Mouse (Mus musculus) adrenal gland, adult (tissue): ENCODE measurements around the gene Sf1.
A peak's percentile ranks its signal among the peaks of the same experiment; 100 is the strongest.

Experiments used
- DNase-seq, 2 experiments: peaks; one replicate each; pipeline ENCODE4 v3.0.0; 2022 to 2023; ENCODE audit warnings: low spot score in 1 of 2; ENCODE audit not compliant: inconsistent age in 2 of 2

The Sf1 gene

DNA sequence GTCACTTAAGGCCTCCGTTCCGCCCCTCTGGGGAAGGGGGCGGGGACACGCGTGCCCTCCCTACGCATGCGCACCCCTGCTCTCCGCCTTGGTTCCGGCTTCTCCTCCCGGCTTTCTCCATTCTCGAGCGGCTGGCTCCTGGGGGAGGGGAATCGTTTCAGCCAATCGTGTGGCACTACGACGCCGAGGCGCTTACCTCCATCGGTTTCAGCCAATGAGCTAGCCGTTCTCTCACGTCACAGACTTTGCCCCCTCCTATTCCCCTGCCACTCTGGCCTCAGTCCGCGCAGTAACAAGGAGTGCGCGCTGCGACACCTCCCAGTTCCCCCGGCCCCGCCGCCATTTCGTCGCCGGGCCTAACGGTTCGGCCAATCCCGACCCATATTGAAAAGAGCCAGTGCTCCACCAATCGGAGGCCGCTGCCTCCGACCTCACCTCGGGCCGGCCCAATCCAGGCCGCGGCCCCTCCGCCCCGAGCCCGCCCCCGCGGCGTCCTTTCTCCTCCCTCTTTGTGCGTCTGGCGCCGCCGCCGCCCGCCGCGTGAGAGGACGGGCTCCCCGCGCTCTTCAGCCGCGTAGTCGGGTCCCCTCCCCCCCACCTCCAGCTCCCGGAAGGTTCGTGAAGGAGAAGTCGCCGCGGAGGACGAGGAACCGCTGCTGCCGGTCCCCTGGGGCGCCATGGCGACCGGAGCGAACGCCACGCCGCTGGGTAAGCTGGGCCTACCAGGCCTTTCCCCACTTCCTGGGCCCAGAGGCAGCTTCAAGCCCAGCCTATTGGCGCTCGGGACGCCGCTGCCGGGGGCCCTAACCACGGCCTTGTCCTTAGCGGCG is at the start of gene Sf1:
Sf1 (plus strand) TSS at position 280 of the 830 bp plus-strand sequence.
- peak; percentile 100 for DNase-seq

DNA sequence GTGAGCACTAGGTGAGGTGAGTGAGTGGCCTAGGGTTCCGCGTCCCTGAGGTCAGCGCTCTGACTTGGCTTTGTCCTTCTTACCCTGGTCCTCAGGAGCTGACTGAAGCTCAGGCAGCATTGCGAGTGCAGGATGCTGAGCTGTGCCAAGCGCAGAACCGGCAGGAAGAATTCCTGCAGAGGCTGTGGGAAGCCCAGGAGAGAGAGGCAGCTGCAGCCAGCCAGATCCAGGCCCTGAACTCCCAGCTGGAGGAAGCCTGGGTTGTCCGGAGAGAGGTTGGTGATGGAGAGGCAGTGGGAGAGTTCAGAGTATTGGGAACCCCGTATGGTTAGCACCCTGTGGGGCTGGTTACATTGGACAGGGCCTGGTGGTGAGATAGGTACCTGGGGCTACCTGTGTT is 49.7 kb upstream of the Sf1 start:
- DNase-seq: no peak

DNA sequence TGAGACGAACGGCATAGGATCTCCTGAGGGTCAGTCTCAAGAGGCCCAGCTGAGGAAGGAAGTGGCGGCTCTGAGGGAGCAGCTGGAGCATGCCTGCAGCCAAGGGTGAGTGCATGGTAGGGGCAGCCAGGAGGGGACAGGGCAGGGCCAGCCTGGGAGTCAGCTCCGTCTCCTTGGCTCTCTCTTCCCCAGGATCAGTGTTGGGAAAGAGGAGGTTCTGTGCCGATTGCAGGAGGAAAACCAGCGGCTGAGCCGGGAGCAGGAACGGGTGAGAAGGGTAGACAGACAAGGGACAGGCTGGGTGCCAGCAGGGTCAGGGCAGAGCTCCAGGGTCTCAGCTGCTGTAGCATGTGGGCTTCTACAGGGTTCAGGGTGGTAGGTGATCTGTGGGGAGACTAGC is 49.0 kb upstream of the Sf1 start:
- no peak for DNase-seq

DNA sequence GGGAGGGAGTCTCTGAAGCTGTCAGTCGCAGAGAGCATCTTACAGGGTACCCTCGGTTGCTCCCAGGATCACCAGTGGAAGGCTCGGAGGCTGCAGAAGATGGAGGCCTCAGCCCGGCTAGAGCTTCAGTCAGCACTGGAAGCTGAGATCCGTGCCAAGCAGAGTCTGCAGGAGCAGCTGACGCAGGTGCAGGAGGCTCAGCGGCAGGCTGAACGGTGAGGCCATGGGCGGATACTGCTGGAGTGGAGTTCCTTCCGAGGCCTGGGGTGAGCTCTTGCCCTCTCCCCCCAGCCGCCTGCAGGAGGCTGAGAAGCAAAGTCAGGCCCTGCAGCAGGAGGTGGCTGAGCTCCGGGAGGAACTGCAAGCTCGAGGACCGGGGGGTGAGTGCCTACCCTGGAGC is 47.9 kb upstream of the Sf1 start:
- DNase-seq: no peak

GRCm38 (mm10) chr19:6318145-6318544 is 45.3 kb upstream of the Sf1 start:
- DNase-seq: no peak

DNA sequence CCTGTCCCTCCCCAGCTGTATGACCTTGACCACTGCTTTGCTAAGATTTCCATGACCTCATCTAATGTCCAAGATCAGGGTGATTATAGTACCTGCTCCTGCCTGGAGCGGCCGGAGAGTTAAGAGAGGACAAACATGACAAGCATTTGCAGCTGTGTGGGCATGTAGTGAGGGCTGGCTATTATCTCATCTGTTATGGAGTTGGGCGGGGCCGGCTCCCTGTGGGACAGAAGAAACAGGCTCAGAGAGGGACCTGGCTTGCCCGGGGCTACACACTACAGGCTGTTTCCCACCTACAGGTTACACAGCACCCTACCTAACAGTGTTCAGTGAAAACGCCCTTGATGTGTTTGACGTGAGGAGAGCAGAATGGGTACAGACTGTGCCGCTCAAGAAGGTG is 42.1 kb upstream of the Sf1 start:
- peak; percentile 63 to 78 for DNase-seq

- peak; percentile 72 to 82 for DNase-seq
Observed at GRCm38 (mm10) chr19:6321786-6322621, 41.5 kb upstream of the Sf1 start.

- peak; percentile 45 to 80 for DNase-seq
Observed at GRCm38 (mm10) chr19:6324751-6325150, 38.7 kb upstream of the Sf1 start.

- peak in 1 of 2 experiments; percentile 37 for DNase-seq
Observed at GRCm38 (mm10) chr19:6331178-6331577, 32.3 kb upstream of the Sf1 start.

- DNase-seq: peak; percentile 75 to 92
Observed at GRCm38 (mm10) chr19:6331719-6332516, 31.6 kb upstream of the Sf1 start.

- DNase-seq: peak; percentile 63 to 68
Observed at GRCm38 (mm10) chr19:6333761-6334595, 29.5 kb upstream of the Sf1 start.

- peak; percentile 95 to 97 for DNase-seq
Observed at GRCm38 (mm10) chr19:6334673-6335457, 28.6 kb upstream of the Sf1 start, which contains the start of gene Men1. Gene Men1, plus strand, starts transcription at chr19:6334979.

DNA sequence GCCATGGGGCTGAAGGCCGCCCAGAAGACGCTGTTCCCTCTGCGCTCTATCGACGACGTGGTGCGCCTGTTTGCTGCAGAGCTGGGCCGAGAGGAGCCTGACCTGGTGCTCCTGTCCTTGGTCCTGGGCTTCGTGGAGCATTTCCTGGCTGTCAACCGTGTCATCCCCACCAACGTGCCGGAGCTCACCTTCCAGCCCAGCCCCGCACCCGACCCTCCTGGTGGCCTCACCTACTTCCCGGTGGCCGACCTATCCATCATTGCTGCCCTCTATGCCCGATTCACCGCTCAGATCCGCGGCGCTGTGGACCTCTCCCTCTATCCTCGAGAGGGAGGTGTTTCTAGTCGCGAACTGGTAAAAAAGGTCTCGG is 28.0 kb upstream of the Sf1 start:
- peak; percentile 62 to 81 for DNase-seq

- DNase-seq: peak in 1 of 2 experiments; percentile 41
Observed at GRCm38 (mm10) chr19:6336920-6337319, 26.6 kb upstream of the Sf1 start.

DNA sequence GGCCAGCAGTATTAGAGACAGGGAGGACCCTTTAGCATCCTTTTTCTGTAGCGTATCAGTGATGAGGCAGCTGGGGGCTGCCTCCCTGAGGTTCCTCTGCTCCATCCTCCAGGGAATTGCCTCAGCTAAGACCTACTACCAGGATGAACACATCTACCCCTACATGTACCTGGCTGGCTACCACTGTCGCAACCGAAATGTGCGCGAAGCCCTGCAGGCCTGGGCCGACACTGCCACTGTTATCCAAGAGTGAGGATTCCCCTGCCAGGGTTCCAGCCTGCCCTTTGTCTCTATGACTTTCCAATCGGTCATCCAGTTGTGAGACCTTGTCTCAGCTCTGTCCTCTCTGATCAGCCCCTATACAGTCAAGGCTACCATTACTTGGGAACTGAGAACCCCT is 25.3 kb upstream of the Sf1 start:
- peak in 1 of 2 experiments; percentile 22 for DNase-seq

- peak in 1 of 2 experiments; percentile 28 for DNase-seq
Observed at GRCm38 (mm10) chr19:6338716-6339115, 24.8 kb upstream of the Sf1 start.

DNA sequence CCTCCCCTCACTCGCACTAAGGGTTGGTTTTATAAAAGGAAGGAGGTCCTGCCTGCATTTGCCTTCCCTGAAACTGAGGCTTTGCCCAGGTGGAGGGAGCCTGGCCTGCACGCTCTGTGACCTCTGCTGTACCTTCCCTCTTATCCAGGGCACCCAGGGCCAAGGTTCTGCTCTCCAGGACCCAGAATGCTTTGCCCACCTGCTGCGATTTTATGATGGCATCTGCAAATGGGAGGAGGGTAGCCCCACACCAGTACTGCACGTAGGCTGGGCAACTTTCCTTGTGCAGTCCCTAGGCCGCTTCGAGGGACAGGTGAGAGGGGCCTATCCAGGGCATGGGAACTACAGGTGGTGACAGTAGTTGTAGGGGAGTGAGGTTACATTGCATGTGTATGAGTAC is 24.3 kb upstream of the Sf1 start:
- peak in 1 of 2 experiments; percentile 30 for DNase-seq

DNA sequence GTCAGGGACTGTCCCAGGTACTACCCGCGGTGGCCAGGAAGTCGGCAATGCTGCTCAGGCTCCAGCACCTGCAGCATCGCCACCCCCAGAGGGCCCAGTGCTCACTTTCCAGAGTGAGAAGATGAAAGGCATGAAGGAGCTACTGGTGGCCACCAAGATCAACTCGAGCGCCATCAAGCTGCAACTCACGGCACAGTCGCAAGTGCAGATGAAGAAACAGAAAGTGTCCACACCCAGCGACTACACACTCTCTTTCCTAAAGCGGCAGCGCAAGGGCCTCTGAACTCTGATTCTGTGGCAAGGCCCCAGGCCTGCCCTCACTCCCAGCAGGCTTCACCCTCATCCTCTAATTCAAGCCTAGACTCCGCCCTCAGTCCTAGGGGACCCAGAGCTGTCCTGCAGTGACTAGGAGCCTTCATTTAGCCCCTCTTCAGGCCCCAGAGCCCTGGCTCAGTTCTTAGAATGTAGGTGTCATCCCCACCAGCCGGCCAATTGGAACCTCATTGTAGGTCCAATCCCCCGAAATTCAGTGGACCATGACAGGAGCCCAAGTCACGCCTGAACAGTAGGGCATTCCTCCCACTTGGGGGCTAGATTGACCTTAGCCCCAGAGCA is 23.5 kb upstream of the Sf1 start:
- DNase-seq: peak; percentile 51 to 71
